Mouse (Mus musculus): ENCODE measurements around the gene Nufip2.

DNA sequence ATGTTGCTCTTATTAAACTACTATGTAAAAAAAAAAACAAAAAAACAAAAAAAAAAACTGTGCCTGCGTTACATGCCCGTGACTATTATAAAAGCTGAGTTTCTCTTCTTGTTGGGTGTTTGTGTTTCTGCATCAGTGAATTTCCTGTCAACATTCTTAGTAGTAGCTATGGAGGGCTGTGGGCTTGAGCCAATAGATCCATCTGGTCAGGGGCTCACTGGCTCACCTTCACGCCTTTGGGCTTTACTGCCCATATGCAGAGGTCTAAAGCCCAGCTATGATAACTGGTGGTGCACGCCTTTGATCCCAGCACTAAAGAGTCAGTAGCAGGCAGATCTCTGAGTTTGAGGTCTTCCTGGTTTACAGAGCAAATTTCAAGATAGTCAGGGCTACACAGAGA, 83.5 kb downstream of the Nufip2 start:
- TF ChIP-seq POLR2A (IDR thresholded peaks at IDR 0.05; ENCODE audit: control insufficient read depth, extremely low read depth, insufficient read depth, low read length, poor library complexity) (no peak), CTCF (IDR thresholded peaks at IDR 0.05; ENCODE audit: borderline replicate concordance, control insufficient read depth, extremely low read depth, insufficient read depth, low read length, poor library complexity) (no peak)

Measured in thymus, adult 2 months (tissue).